Mouse (Mus musculus): ENCODE results near the gene Gm3099. TPM values are rescaled to one million over a fixed set of nuclear protein-coding genes. Genes with fewer than 3 reads are reported as not detected.
"Not testable (repeated sequence)": the region's sequence is repeated elsewhere in the genome, so short reads cannot be mapped to it uniquely, and the experiment has no call there.

Gm3099 gene
- not detected in 2 replicates for total RNA-seq (2012; rRNA removed)
- not detected for polyA plus RNA-seq (2012; ENCODE audit: insufficient read depth in 1 of 2, insufficient read length in 2 of 2, low read depth in 1 of 2, low replicate concordance in 2 of 2, missing spikeins in 1 of 2)

GRCm38 (mm10) chr14:3998094-3998493 lies at the start of gene Gm3099:
Gm3099 (plus strand) TSS chr14:3998394.
- H3K79me2 ChIP-seq (ENCODE audit: control insufficient read depth, insufficient read depth, low read length, poor library complexity); H3K36me3 ChIP-seq (ENCODE audit: control insufficient read depth in 1 of 2, insufficient read depth in 2 of 2, low read length in 2 of 2); H3K4me1 ChIP-seq (ENCODE audit: control insufficient read depth in 1 of 2, insufficient read depth in 2 of 2, low read length in 2 of 2); H3K9ac ChIP-seq (ENCODE audit: control insufficient read depth, low read depth, low read length, poor library complexity, severe bottlenecking); H3K27me3 ChIP-seq (ENCODE audit: control insufficient read depth in 1 of 2, insufficient read depth in 2 of 2, low read length in 2 of 2); H3K4me3 ChIP-seq (ENCODE audit: control insufficient read depth in 1 of 2, insufficient read depth in 1 of 2, low read depth in 2 of 2, low read length in 2 of 2); H3K9me3 ChIP-seq (replicated peaks; ENCODE audit: insufficient read depth, low read length); H3K27ac ChIP-seq (ENCODE audit: control insufficient read depth, low read depth, low read length); DNase-seq (ENCODE audit: low read depth, low spot score): not testable (repeated sequence)

- not testable (repeated sequence) for H3K36me3 ChIP-seq (ENCODE audit: control insufficient read depth in 1 of 2, insufficient read depth in 2 of 2, low read length in 2 of 2); H3K9me3 ChIP-seq (replicated peaks; ENCODE audit: insufficient read depth, low read length); H3K79me2 ChIP-seq (ENCODE audit: control insufficient read depth, insufficient read depth, low read length, poor library complexity); H3K9ac ChIP-seq (ENCODE audit: control insufficient read depth, low read depth, low read length, poor library complexity, severe bottlenecking); H3K4me3 ChIP-seq (ENCODE audit: control insufficient read depth in 1 of 2, insufficient read depth in 1 of 2, low read depth in 2 of 2, low read length in 2 of 2); H3K27ac ChIP-seq (ENCODE audit: control insufficient read depth, low read depth, low read length); H3K27me3 ChIP-seq (ENCODE audit: control insufficient read depth in 1 of 2, insufficient read depth in 2 of 2, low read length in 2 of 2); H3K4me1 ChIP-seq (ENCODE audit: control insufficient read depth in 1 of 2, insufficient read depth in 2 of 2, low read length in 2 of 2); DNase-seq (ENCODE audit: low read depth, low spot score)
Measured at GRCm38 (mm10) chr14:3963247-3963646, 34.9 kb upstream of the Gm3099 start, which contains the start of gene Gm3095. Gm3095 (plus strand) TSS chr14:3963547.

- H3K27me3 ChIP-seq (ENCODE audit: control insufficient read depth in 1 of 2, insufficient read depth in 2 of 2, low read length in 2 of 2); H3K79me2 ChIP-seq (ENCODE audit: control insufficient read depth, insufficient read depth, low read length, poor library complexity); H3K4me1 ChIP-seq (ENCODE audit: control insufficient read depth in 1 of 2, insufficient read depth in 2 of 2, low read length in 2 of 2); H3K9me3 ChIP-seq (replicated peaks; ENCODE audit: insufficient read depth, low read length); H3K4me3 ChIP-seq (ENCODE audit: control insufficient read depth in 1 of 2, insufficient read depth in 1 of 2, low read depth in 2 of 2, low read length in 2 of 2); DNase-seq (ENCODE audit: low read depth, low spot score); H3K36me3 ChIP-seq (ENCODE audit: control insufficient read depth in 1 of 2, insufficient read depth in 2 of 2, low read length in 2 of 2); H3K27ac ChIP-seq (ENCODE audit: control insufficient read depth, low read depth, low read length); H3K9ac ChIP-seq (ENCODE audit: control insufficient read depth, low read depth, low read length, poor library complexity, severe bottlenecking): not testable (repeated sequence)
Measured at GRCm38 (mm10) chr14:4023641-4024040, 25.4 kb downstream of the Gm3099 start, which contains the start of gene Gm5796. Gm5796 (plus strand) TSS chr14:4023941.

Other genes starting within 250 kb of the Gm3099 start
- not detected in 2 replicates for gene Gm3002, start 188.3 kb upstream of the Gm3099 start, total RNA-seq (2012; rRNA removed)
- gene Gm3002, start 188.3 kb upstream of the Gm3099 start, polyA plus RNA-seq (2012; ENCODE audit: insufficient read depth in 1 of 2, insufficient read length in 2 of 2, low read depth in 1 of 2, low replicate concordance in 2 of 2, missing spikeins in 1 of 2), result not detected
- gene Gm3033, start 152.1 kb upstream of the Gm3099 start, total RNA-seq (2012; rRNA removed), result not detected in 2 replicates
- gene Gm3033, start 152.1 kb upstream of the Gm3099 start, polyA plus RNA-seq (2012; ENCODE audit: insufficient read depth in 1 of 2, insufficient read length in 2 of 2, low read depth in 1 of 2, low replicate concordance in 2 of 2, missing spikeins in 1 of 2), result not detected
- gene Gm2916, start 114.2 kb upstream of the Gm3099 start, total RNA-seq (2012; rRNA removed), result not detected in 2 replicates
- not detected for gene Gm2916, start 114.2 kb upstream of the Gm3099 start, polyA plus RNA-seq (2012; ENCODE audit: insufficient read depth in 1 of 2, insufficient read length in 2 of 2, low read depth in 1 of 2, low replicate concordance in 2 of 2, missing spikeins in 1 of 2)
- gene Gm3029, start 66.6 kb upstream of the Gm3099 start, total RNA-seq (2012; rRNA removed), result not detected in 2 replicates
- not detected for gene Gm3029, start 66.6 kb upstream of the Gm3099 start, polyA plus RNA-seq (2012; ENCODE audit: insufficient read depth in 1 of 2, insufficient read length in 2 of 2, low read depth in 1 of 2, low replicate concordance in 2 of 2, missing spikeins in 1 of 2)
- not detected in 2 replicates for gene Gm3095, start 34.8 kb upstream of the Gm3099 start, total RNA-seq (2012; rRNA removed)
- not detected for gene Gm3095, start 34.8 kb upstream of the Gm3099 start, polyA plus RNA-seq (2012; ENCODE audit: insufficient read depth in 1 of 2, insufficient read length in 2 of 2, low read depth in 1 of 2, low replicate concordance in 2 of 2, missing spikeins in 1 of 2)
- gene Gm5796, start 25.5 kb downstream of the Gm3099 start, total RNA-seq (2012; rRNA removed), result not detected in 2 replicates
- gene Gm5796, start 25.5 kb downstream of the Gm3099 start, polyA plus RNA-seq (2012; ENCODE audit: insufficient read depth in 1 of 2, insufficient read length in 2 of 2, low read depth in 1 of 2, low replicate concordance in 2 of 2, missing spikeins in 1 of 2), result not detected
- not detected in 2 replicates for gene Gm3115, start 85.7 kb downstream of the Gm3099 start, total RNA-seq (2012; rRNA removed)
- gene Gm3115, start 85.7 kb downstream of the Gm3099 start, polyA plus RNA-seq (2012; ENCODE audit: insufficient read depth in 1 of 2, insufficient read length in 2 of 2, low read depth in 1 of 2, low replicate concordance in 2 of 2, missing spikeins in 1 of 2), result not detected
- gene Gm8108, start 112.1 kb downstream of the Gm3099 start, total RNA-seq (2012; rRNA removed), result not detected in 2 replicates
- not detected for gene Gm8108, start 112.1 kb downstream of the Gm3099 start, polyA plus RNA-seq (2012; ENCODE audit: insufficient read depth in 1 of 2, insufficient read length in 2 of 2, low read depth in 1 of 2, low replicate concordance in 2 of 2, missing spikeins in 1 of 2)
- not detected in 2 replicates for gene Gm3127, start 166.6 kb downstream of the Gm3099 start, total RNA-seq (2012; rRNA removed)
- not detected for gene Gm3127, start 166.6 kb downstream of the Gm3099 start, polyA plus RNA-seq (2012; ENCODE audit: insufficient read depth in 1 of 2, insufficient read length in 2 of 2, low read depth in 1 of 2, low replicate concordance in 2 of 2, missing spikeins in 1 of 2)
- not detected in 2 replicates for gene Gm2974, start 184.2 kb downstream of the Gm3099 start, total RNA-seq (2012; rRNA removed)
- not detected for gene Gm2974, start 184.2 kb downstream of the Gm3099 start, polyA plus RNA-seq (2012; ENCODE audit: insufficient read depth in 1 of 2, insufficient read length in 2 of 2, low read depth in 1 of 2, low replicate concordance in 2 of 2, missing spikeins in 1 of 2)

All from MEL (cell line).